Mouse (Mus musculus) cortical plate, adult 2 months (tissue): ENCODE results near the gene Nadk.

Experiments
- CTCF ChIP-seq: fragments of 200-500 bp; IDR thresholded peaks from 2 replicates; pipeline ENCODE4 v1.5.1; 2011; ENCODE audit warnings: mild to moderate bottlenecking, control low read depth, low read length; ENCODE audit not compliant: insufficient read depth; ENCODE audit errors: extremely low read depth
- POLR2A ChIP-seq: fragments of 200-500 bp; IDR thresholded peaks from 2 replicates; pipeline ENCODE4 v1.6.1; 2011; ENCODE audit warnings: mild to moderate bottlenecking, low read length, control low read depth; ENCODE audit not compliant: insufficient read depth; ENCODE audit errors: extremely low read depth

DNA sequence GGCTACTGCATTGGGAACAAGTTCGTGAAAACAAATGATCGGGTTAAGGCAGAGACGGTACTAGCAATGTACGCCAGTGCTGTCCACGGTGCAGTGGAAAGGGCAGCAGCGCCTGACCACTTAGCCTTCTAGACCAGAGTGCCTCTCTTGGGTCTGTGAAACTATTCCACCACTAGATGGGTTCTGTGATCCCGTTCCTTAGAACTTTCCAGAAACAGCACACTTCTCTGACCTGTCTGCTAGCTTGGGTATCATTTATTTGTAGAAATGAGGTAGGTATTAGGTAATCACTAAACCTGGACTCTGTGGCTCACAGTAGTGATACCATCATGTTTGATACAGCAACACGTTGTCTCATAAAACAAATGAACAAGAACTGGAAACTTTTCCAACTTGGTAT, 4.4 kb downstream of the Nadk start:
- TF ChIP-seq POLR2A: no peak
- no peak for TF ChIP-seq CTCF
